Mouse (Mus musculus) stomach, embryonic 16.5 days (tissue): Measurements from ENCODE around the gene Tspan18. TPM values are rescaled to one million over a fixed set of nuclear protein-coding genes. Genes with fewer than 3 reads are reported as not detected.
A peak's percentile ranks its signal among the peaks of the same experiment; 100 is the strongest.

Experiments used
- ATAC-seq: fragments of 200-750 bp; cut with Nextera tagmentation; 2 replicates; pipeline ENCODE4 v1.8.0; 2017; ENCODE audit warnings: moderate number of reproducible peaks, moderate TSS enrichment; ENCODE audit not compliant: insufficient read depth, low FRiP score
- H3K27ac ChIP-seq: fragments of 300-500 bp; sonication (generic); 2 replicates; pipeline ENCODE4 v1.5.1; 2014; ENCODE audit warnings: low read length
- H3K27me3 ChIP-seq: fragments of 300-500 bp; sonication (generic); 2 replicates; pipeline ENCODE4 v1.6.1; 2014; ENCODE audit warnings: low read length, control low read depth, mixed read lengths; ENCODE audit not compliant: control insufficient read depth, insufficient read depth
- H3K36me3 ChIP-seq: fragments of 300-500 bp; sonication (generic); 2 replicates; pipeline ENCODE4 v1.6.1; 2014; ENCODE audit warnings: low read length; ENCODE audit not compliant: control insufficient read depth, insufficient read depth
- H3K4me1 ChIP-seq: fragments of 300-500 bp; sonication (generic); 2 replicates; pipeline ENCODE4 v1.6.1; 2014; ENCODE audit warnings: low read length, control low read depth, mixed read lengths; ENCODE audit not compliant: control insufficient read depth, insufficient read depth
- H3K4me2 ChIP-seq: fragments of 300-500 bp; sonication (generic); 2 replicates; pipeline ENCODE4 v1.6.1; 2014; ENCODE audit warnings: low read depth, low read length, mixed read lengths
- H3K4me3 ChIP-seq: fragments of 300-500 bp; sonication (generic); replicated peaks from 2 replicates; pipeline ENCODE4 v1.5.1; 2014; ENCODE audit warnings: mild to moderate bottlenecking, low read length
- H3K9ac ChIP-seq: fragments of 300-500 bp; sonication (generic); 2 replicates; pipeline ENCODE4 v1.6.1; 2014; ENCODE audit warnings: low read length
- H3K9me3 ChIP-seq: fragments of 300-500 bp; sonication (generic); replicated peaks from 2 replicates; pipeline ENCODE4 v1.6.1; 2016; ENCODE audit warnings: low read length, control low read depth; ENCODE audit not compliant: control insufficient read depth
- WGBS: fragments of 180-500 bp; shearing (Covaris S2); extraction: QIAGEN DNeasy Blood & Tissue Kit; methylation state at CpG from one replicate; pipeline ENCODE4 v1.1.7; 2014; 5-methylcytosine and 5-hydroxymethylcytosine counted together
- polyA plus RNA-seq: library from polyadenylated mRNA; unstranded; fragments of >200 nt; fragmentation: Nextera tagmentation; extraction: Ambion mirVana; gene quantifications from 2 replicates; pipeline ENCODE4 v1.2.1, GENCODE M21; 2015

The Tspan18 gene
- polyA plus RNA-seq, 1 experiment from 2014 or later: 15.3 TPM

- Histone ChIP-seq H3K36me3 (no peaks in the 10 kb centered on the region), H3K4me1 (peaks cover 21% of the 10 kb centered on the region), H3K27ac (no peak overlapping the region), H3K9me3 (no peaks in the 10 kb centered on the region), H3K9ac (no peak overlapping the region), H3K27me3 (no peaks in the 10 kb centered on the region), H3K4me3 (no peak overlapping the region), H3K4me2 (no peak overlapping the region)
- ATAC-seq: no peak
- 65% methylated on average over 10 of the region's 10 CpGs for WGBS
These were observed 45.1 kb downstream of the Tspan18 start for GRCm38 (mm10) chr2:93289161-93289560.

DNA sequence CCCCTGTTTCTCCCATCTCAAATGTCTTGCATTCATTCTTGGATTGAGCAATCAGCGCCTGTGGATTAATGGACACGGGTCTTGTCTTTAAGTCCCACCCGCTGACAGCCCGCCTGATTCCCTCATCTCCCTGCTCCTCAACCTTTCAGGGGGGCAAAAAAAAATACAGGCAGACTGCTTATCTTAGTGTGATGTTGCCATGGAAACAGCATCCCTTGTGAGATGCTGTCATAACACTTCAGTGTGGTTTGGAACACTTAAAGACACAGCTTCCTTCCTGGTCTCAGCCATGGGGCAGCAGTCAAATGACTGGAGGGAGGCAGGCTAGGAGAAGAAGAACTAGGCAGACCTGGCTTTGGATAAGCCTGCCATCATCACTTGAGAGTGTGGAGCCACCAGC is 47.0 kb downstream of the Tspan18 start:
- peaks cover 38% of the 10 kb centered on the region for H3K4me1 ChIP-seq
- ATAC-seq: no peak
- no peak overlapping the region for H3K4me2 ChIP-seq
- H3K27me3 ChIP-seq: no peaks in the 10 kb centered on the region
- H3K9ac ChIP-seq: no peak overlapping the region
- WGBS: 55% methylated on average over 4 of the region's 4 CpGs
- H3K27ac ChIP-seq: no peak overlapping the region
- H3K9me3 ChIP-seq: no peaks in the 10 kb centered on the region
- H3K4me3 ChIP-seq: no peak overlapping the region
- no peaks in the 10 kb centered on the region for H3K36me3 ChIP-seq

- Histone ChIP-seq H3K27me3 (no peaks in the 10 kb centered on the region), H3K27ac (no peak overlapping the region), H3K4me3 (no peak overlapping the region), H3K4me2 (no peak overlapping the region), H3K36me3 (no peaks in the 10 kb centered on the region), H3K9me3 (no peaks in the 10 kb centered on the region), H3K4me1 (peaks cover 43% of the 10 kb centered on the region), H3K9ac (no peak overlapping the region)
- 64% methylated on average over 4 of the region's 4 CpGs for WGBS
- no peak for ATAC-seq
These were observed 47.6 kb downstream of the Tspan18 start for GRCm38 (mm10) chr2:93286742-93287141.

- Histone ChIP-seq H3K4me1 (peaks cover 43% of the 10 kb centered on the region), H3K4me2 (no peak overlapping the region), H3K4me3 (no peak overlapping the region), H3K36me3 (no peaks in the 10 kb centered on the region), H3K9me3 (no peaks in the 10 kb centered on the region), H3K27ac (no peak overlapping the region), H3K27me3 (no peaks in the 10 kb centered on the region), H3K9ac (0 out of 2 replicates have a peak overlapping the region, but pooled peaks have one; percentile 24)
- 57% methylated on average over 1 of the region's 2 CpGs for WGBS
- ATAC-seq: no peak
These were observed 48.0 kb downstream of the Tspan18 start for GRCm38 (mm10) chr2:93286321-93286720.

- no peaks in the 10 kb centered on the region for H3K9me3 ChIP-seq
- H3K4me2 ChIP-seq: no peak overlapping the region
- no peak overlapping the region for H3K9ac ChIP-seq
- no peaks in the 10 kb centered on the region for H3K36me3 ChIP-seq
- 59% methylated on average over 8 of the region's 8 CpGs for WGBS
- no peak overlapping the region for H3K4me3 ChIP-seq
- no peak for ATAC-seq
- H3K27me3 ChIP-seq: no peaks in the 10 kb centered on the region
- H3K4me1 ChIP-seq: peaks cover 43% of the 10 kb centered on the region
- no peak overlapping the region for H3K27ac ChIP-seq
These were observed 48.5 kb downstream of the Tspan18 start for GRCm38 (mm10) chr2:93285842-93286241.

- H3K4me1 ChIP-seq: peaks cover 41% of the 10 kb centered on the region
- peak overlapping the region; percentile 55 for H3K27ac ChIP-seq
- no peaks in the 10 kb centered on the region for H3K27me3 ChIP-seq
- no peaks in the 10 kb centered on the region for H3K36me3 ChIP-seq
- ATAC-seq: no peak
- no peak overlapping the region for H3K4me2 ChIP-seq
- 54% methylated on average over 2 of the region's 2 CpGs for WGBS
- H3K9me3 ChIP-seq: no peaks in the 10 kb centered on the region
- no peak overlapping the region for H3K9ac ChIP-seq
- no peak overlapping the region for H3K4me3 ChIP-seq
These were observed 49.7 kb downstream of the Tspan18 start for GRCm38 (mm10) chr2:93284625-93285024.

GRCm38 (mm10) chr2:93283481-93284293 is 50.6 kb downstream of the Tspan18 start:
- H3K9me3 ChIP-seq: no peaks in the 10 kb centered on the region
- H3K27ac ChIP-seq: peak overlapping the region; percentile 55
- ATAC-seq: peak; percentile 65; the same call in 1 of the 2 replicates
- H3K9ac ChIP-seq: no peak overlapping the region
- H3K4me1 ChIP-seq: peaks cover 45% of the 10 kb centered on the region
- no peak overlapping the region for H3K4me3 ChIP-seq
- 35% methylated on average over 7 of the region's 7 CpGs for WGBS
- no peaks in the 10 kb centered on the region for H3K27me3 ChIP-seq
- H3K4me2 ChIP-seq: no peak overlapping the region
- no peaks in the 10 kb centered on the region for H3K36me3 ChIP-seq

GRCm38 (mm10) chr2:93282636-93283035 is 51.7 kb downstream of the Tspan18 start:
- H3K9ac ChIP-seq: 0 out of 2 replicates have a peak overlapping the region, but pooled peaks have one; percentile 4
- peaks cover 54% of the 10 kb centered on the region for H3K4me1 ChIP-seq
- no peak for ATAC-seq
- no peak overlapping the region for H3K4me3 ChIP-seq
- no peak overlapping the region; the same call in 1 of the 2 replicates for H3K27ac ChIP-seq
- H3K9me3 ChIP-seq: no peaks in the 10 kb centered on the region
- no peaks in the 10 kb centered on the region for H3K27me3 ChIP-seq
- WGBS: 79% methylated on average over 4 of the region's 4 CpGs
- no peak overlapping the region for H3K4me2 ChIP-seq
- no peaks in the 10 kb centered on the region for H3K36me3 ChIP-seq

DNA sequence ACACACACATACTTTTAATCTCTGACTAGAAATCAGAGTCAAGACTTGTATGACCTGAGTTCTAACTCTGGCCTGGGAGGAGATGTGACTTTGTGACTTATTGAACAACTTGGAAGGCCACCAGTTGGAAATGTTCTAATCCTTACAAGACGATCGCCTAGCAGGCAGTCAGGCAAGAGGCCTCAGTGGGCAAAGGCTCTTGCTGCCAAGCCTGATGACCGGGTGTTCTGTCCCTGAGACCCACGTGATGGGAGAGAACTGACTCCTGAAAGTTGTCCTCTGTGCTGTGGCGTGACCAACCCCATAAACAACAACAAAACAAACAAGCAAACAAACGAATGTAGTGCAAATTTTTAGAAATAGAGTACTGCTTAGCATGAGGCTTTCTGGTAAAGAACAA is 52.8 kb downstream of the Tspan18 start:
- no peak overlapping the region for H3K9ac ChIP-seq
- ATAC-seq: no peak
- peaks cover 64% of the 10 kb centered on the region for H3K4me1 ChIP-seq
- no peaks in the 10 kb centered on the region for H3K9me3 ChIP-seq
- H3K27me3 ChIP-seq: no peaks in the 10 kb centered on the region
- H3K4me2 ChIP-seq: no peak overlapping the region
- WGBS: 76% methylated on average over 6 of the region's 6 CpGs
- no peak overlapping the region for H3K27ac ChIP-seq
- no peak overlapping the region for H3K4me3 ChIP-seq
- no peaks in the 10 kb centered on the region for H3K36me3 ChIP-seq
